Mouse (Mus musculus) neural tube, embryonic 14.5 days (tissue): Measurements from ENCODE around the gene Sh3d21. TPM values are rescaled to one million over a fixed set of nuclear protein-coding genes. Genes with fewer than 3 reads are reported as not detected.
"Not testable (repeated sequence)": the region's sequence is repeated elsewhere in the genome, so short reads cannot be mapped to it uniquely, and the experiment has no call there.

ENCODE experiments used
- ATAC-seq: fragments of 200-750 bp; cut with Nextera tagmentation; 2 replicates; pipeline ENCODE4 v1.8.0; 2017; ENCODE audit warnings: low read depth, mild to moderate bottlenecking, moderate TSS enrichment, moderate library complexity
- H3K27ac ChIP-seq: fragments of 300-500 bp; sonication (generic); 2 replicates; pipeline ENCODE4 v1.5.1; 2014; ENCODE audit warnings: low read depth, mild to moderate bottlenecking, control low read depth, low read length, moderate library complexity, mixed read lengths
- H3K27me3 ChIP-seq: fragments of 300-500 bp; sonication (generic); 2 replicates; pipeline ENCODE4 v1.6.1; 2014; ENCODE audit warnings: low read length; ENCODE audit not compliant: control insufficient read depth, insufficient read depth
- H3K36me3 ChIP-seq: fragments of 300-500 bp; sonication (generic); 2 replicates; pipeline ENCODE4 v1.6.1; 2014; ENCODE audit warnings: low read length, mixed read lengths; ENCODE audit not compliant: control insufficient read depth, insufficient read depth
- H3K4me1 ChIP-seq: fragments of 300-500 bp; sonication (generic); 2 replicates; pipeline ENCODE4 v1.6.1; 2014; ENCODE audit warnings: low read length; ENCODE audit not compliant: control insufficient read depth, insufficient read depth
- H3K4me2 ChIP-seq: fragments of 300-500 bp; sonication (generic); 2 replicates; pipeline ENCODE4 v1.6.1; 2014; ENCODE audit warnings: mild to moderate bottlenecking, low read depth, low read length, control low read depth
- H3K4me3 ChIP-seq: fragments of 300-500 bp; sonication (generic); 2 replicates; pipeline ENCODE4 v1.5.1; 2014; ENCODE audit warnings: low read depth, low read length, control low read depth, mixed read lengths
- H3K9ac ChIP-seq: fragments of 300-500 bp; sonication (generic); replicated peaks from 2 replicates; pipeline ENCODE4 v1.6.1; 2014; ENCODE audit warnings: low read depth, mild to moderate bottlenecking, control low read depth, low read length, mixed read lengths
- H3K9me3 ChIP-seq: fragments of 300-500 bp; sonication (generic); 2 replicates; pipeline ENCODE4 v1.6.1; 2016; ENCODE audit warnings: low read length; ENCODE audit not compliant: control insufficient read depth
- WGBS: fragments of 180-500 bp; shearing (Covaris S2); extraction: QIAGEN DNeasy Blood & Tissue Kit; methylation state at CpG from one replicate; pipeline ENCODE4 v1.1.7; 2014; 5-methylcytosine and 5-hydroxymethylcytosine counted together
- polyA plus RNA-seq: library from polyadenylated mRNA; unstranded; fragments of >200 nt; fragmentation: Nextera tagmentation; extraction: Ambion mirVana; gene quantifications from 2 replicates; pipeline ENCODE4 v1.2.1, GENCODE M21; 2014

Sh3d21 gene
- polyA plus RNA-seq, 1 experiment from 2014 or later, result 0.67 TPM

- Histone ChIP-seq H3K4me3 (no peak overlapping the region), H3K9me3 (no peaks in the 10 kb centered on the region), H3K4me1 (no peaks in the 10 kb centered on the region), H3K27ac (no peak overlapping the region), H3K4me2 (no peak overlapping the region), H3K9ac (no peak overlapping the region), H3K27me3 (no peaks in the 10 kb centered on the region), H3K36me3 (peaks cover 15% of the 10 kb centered on the region)
- no peak for ATAC-seq
- WGBS, result 63% methylated on average over 7 of the region's 7 CpGs
Observed at GRCm38 (mm10) chr4:126181170-126181957, 18.1 kb upstream of the Sh3d21 start.

GRCm38 (mm10) chr4:126175980-126176379 is 12.7 kb upstream of the Sh3d21 start:
- WGBS, result 97% methylated on average over 7 of the region's 7 CpGs
- not testable (repeated sequence) for H3K9ac ChIP-seq, H3K27ac ChIP-seq, H3K4me2 ChIP-seq, H3K27me3 ChIP-seq, H3K4me3 ChIP-seq, ATAC-seq, H3K9me3 ChIP-seq, H3K4me1 ChIP-seq
- H3K36me3 ChIP-seq, result peaks cover 53% of the 10 kb centered on the region

- no peak overlapping the region for H3K27ac ChIP-seq
- 91% methylated on average over 5 of the region's 5 CpGs for WGBS
- no peaks in the 10 kb centered on the region for H3K27me3 ChIP-seq
- no peak overlapping the region for H3K4me3 ChIP-seq
- no peak overlapping the region for H3K4me2 ChIP-seq
- peaks cover 65% of the 10 kb centered on the region for H3K36me3 ChIP-seq
- H3K9me3 ChIP-seq, result no peaks in the 10 kb centered on the region
- H3K4me1 ChIP-seq, result no peaks in the 10 kb centered on the region
- no peak overlapping the region for H3K9ac ChIP-seq
- no peak for ATAC-seq
Observed at GRCm38 (mm10) chr4:126173800-126174199, 10.5 kb upstream of the Sh3d21 start.

- H3K9me3 ChIP-seq, H3K4me3 ChIP-seq, H3K9ac ChIP-seq, H3K4me1 ChIP-seq, H3K27ac ChIP-seq, H3K4me2 ChIP-seq, H3K27me3 ChIP-seq, ATAC-seq: not testable (repeated sequence)
- peaks cover 63% of the 10 kb centered on the region for H3K36me3 ChIP-seq
- WGBS, result 98% methylated on average over 5 of the region's 5 CpGs
Observed at GRCm38 (mm10) chr4:126170737-126171136, 7.4 kb upstream of the Sh3d21 start.

GRCm38 (mm10) chr4:126168851-126169250 is 5.6 kb upstream of the Sh3d21 start:
- H3K36me3 ChIP-seq, result peaks cover 49% of the 10 kb centered on the region

GRCm38 (mm10) chr4:126166084-126166483 is 2.8 kb upstream of the Sh3d21 start:
- WGBS, result 93% methylated on average over 3 of the region's 3 CpGs
- Histone ChIP-seq H3K9ac (no peak overlapping the region), H3K4me2 (no peak overlapping the region), H3K27ac (no peak overlapping the region), H3K4me3 (no peak overlapping the region), H3K36me3 (peaks cover 33% of the 10 kb centered on the region), H3K9me3 (no peaks in the 10 kb centered on the region), H3K4me1 (no peaks in the 10 kb centered on the region), H3K27me3 (no peaks in the 10 kb centered on the region)
- ATAC-seq, result no peak

More at GRCm38 (mm10) chr4:126168851-126169250, 5.6 kb upstream of the Sh3d21 start:
- no peak for ATAC-seq
- WGBS, result 90% methylated on average over 6 of the region's 6 CpGs
- H3K9me3 ChIP-seq, result no peaks in the 10 kb centered on the region
- H3K27ac ChIP-seq, result no peak overlapping the region
- H3K27me3 ChIP-seq, result no peaks in the 10 kb centered on the region
- H3K4me2 ChIP-seq, result no peak overlapping the region
- no peaks in the 10 kb centered on the region for H3K4me1 ChIP-seq
- H3K9ac ChIP-seq, result no peak overlapping the region
- no peak overlapping the region for H3K4me3 ChIP-seq

GRCm38 (mm10) chr4:126165092-126165491 is 1.8 kb upstream of the Sh3d21 start:
- peaks cover 27% of the 10 kb centered on the region for H3K36me3 ChIP-seq
- not testable (repeated sequence) for ATAC-seq, H3K4me2 ChIP-seq, H3K27me3 ChIP-seq, H3K27ac ChIP-seq, H3K4me1 ChIP-seq, H3K9ac ChIP-seq, H3K9me3 ChIP-seq, H3K4me3 ChIP-seq
- WGBS, result 73% methylated on average over 8 of the region's 10 CpGs

- Histone ChIP-seq H3K27ac (no peak overlapping the region), H3K9me3 (no peaks in the 10 kb centered on the region), H3K4me2 (no peak overlapping the region), H3K36me3 (peaks cover 16% of the 10 kb centered on the region), H3K27me3 (no peaks in the 10 kb centered on the region), H3K4me3 (no peak overlapping the region), H3K9ac (no peak overlapping the region), H3K4me1 (no peaks in the 10 kb centered on the region)
- whole genome bisulfite sequencing, result 67% methylated on average over 4 of the region's 4 CpGs
- no peak for ATAC-seq
Observed at GRCm38 (mm10) chr4:126163685-126164084, 394 bp upstream of the Sh3d21 start.

- Histone ChIP-seq H3K4me3 (peak overlapping the region; percentile 39), H3K27me3 (no peaks in the 10 kb centered on the region), H3K36me3 (peaks cover 16% of the 10 kb centered on the region), H3K4me2 (peak overlapping the region; percentile 89), H3K4me1 (no peaks in the 10 kb centered on the region), H3K9me3 (no peaks in the 10 kb centered on the region), H3K9ac (peak overlapping the region; percentile 50), H3K27ac (no peak overlapping the region)
- WGBS, result 1% methylated on average over 44 of the region's 44 CpGs
- ATAC-seq, result peak; percentile 86
Observed at GRCm38 (mm10) chr4:126162544-126163066, 686 bp downstream of the Sh3d21 start.
